Comparison of ENCODE assay signal across 25 mouse cellular contexts in genomic region chr5:66830206-66830605, GRCm38 (mm10).
DNase-seq lines count a peak whose midpoint lies in the region; ATAC-seq and TF ChIP-seq lines count a peak whose summit lies in the region.
"Had no signal": no experiment of that assay in that cellular context is flagged by ENCODE, and none has a peak within 500 bp of the region (broad histone marks: within the 10 kb centered on the region; RNA-seq: fewer than 3 reads in every experiment).

No protein-coding gene starts in this region.

- WGBS in limb, embryonic 13.5 days: 71% methylated on average over 10 of the region's 10 CpGs
- WGBS in limb, embryonic 10.5 days: 97% methylated on average over 10 of the region's 10 CpGs
- 97% methylated on average over 10 of the region's 10 CpGs for WGBS in forebrain, embryonic 11.5 days

- H3K4me3 ChIP-seq in gastrocnemius, adult 2 months: no peak overlapping the region
- H3K4me3 ChIP-seq in limb, embryonic 13.5 days: no peak overlapping the region
- H3K4me3 ChIP-seq in limb, embryonic 10.5 days: no peak overlapping the region
- no peak overlapping the region for H3K4me3 ChIP-seq in forebrain, embryonic 11.5 days (ENCODE audit: low read depth, low read length)
- H3K4me3 ChIP-seq: forebrain, embryonic 10.5 days; heart, embryonic 13.5 days had no signal

- H3K9me3 ChIP-seq in limb, embryonic 13.5 days: no peaks in the 10 kb centered on the region
- no peaks in the 10 kb centered on the region for H3K9me3 ChIP-seq in limb, embryonic 10.5 days (replicated peaks)
- H3K9me3 ChIP-seq in forebrain, embryonic 11.5 days (ENCODE audit: control insufficient read depth, low read length): no peaks in the 10 kb centered on the region
- H3K9me3 ChIP-seq: forebrain, embryonic 10.5 days; heart, embryonic 13.5 days had no signal

- peaks cover 23% of the 10 kb centered on the region; the same call in 1 of the 2 replicates for H3K4me1 ChIP-seq in limb, embryonic 13.5 days
- H3K4me1 ChIP-seq in limb, embryonic 10.5 days: peaks cover 5% of the 10 kb centered on the region; the same call in 1 of the 2 replicates
- no peaks in the 10 kb centered on the region for H3K4me1 ChIP-seq in forebrain, embryonic 11.5 days (replicated peaks; ENCODE audit: control insufficient read depth, insufficient read depth, low read length)
- H3K4me1 ChIP-seq: forebrain, embryonic 10.5 days; heart, embryonic 13.5 days had no signal

- no peaks in the 10 kb centered on the region for H3K36me3 ChIP-seq in limb, embryonic 13.5 days
- H3K36me3 ChIP-seq in limb, embryonic 10.5 days: no peaks in the 10 kb centered on the region
- no peaks in the 10 kb centered on the region for H3K36me3 ChIP-seq in forebrain, embryonic 11.5 days (ENCODE audit: control insufficient read depth, insufficient read depth, low read length)
- H3K36me3 ChIP-seq: forebrain, embryonic 10.5 days; G1E; heart, embryonic 13.5 days had no signal

- peaks cover 6% of the 10 kb centered on the region; the same call in 1 of the 2 replicates for H3K27me3 ChIP-seq in limb, embryonic 13.5 days
- H3K27me3 ChIP-seq in limb, embryonic 10.5 days (ENCODE audit: low read depth, poor library complexity, severe bottlenecking): no peaks in the 10 kb centered on the region
- no peaks in the 10 kb centered on the region for H3K27me3 ChIP-seq in forebrain, embryonic 11.5 days (ENCODE audit: control insufficient read depth, insufficient read depth, low read length)
- H3K27me3 ChIP-seq: Patski had no signal

- H3K4me2 ChIP-seq in limb, embryonic 13.5 days (replicated peaks): no peak overlapping the region
- no peak overlapping the region for H3K4me2 ChIP-seq in forebrain, embryonic 11.5 days (ENCODE audit: low read depth, low read length, severe bottlenecking)
- H3K4me2 ChIP-seq: heart, embryonic 13.5 days; hindbrain, embryonic 14.5 days had no signal

- peak; percentile 85 for ATAC-seq in limb, embryonic 13.5 days (ENCODE audit: low FRiP score, low read depth)
- no peak for ATAC-seq in forebrain, embryonic 11.5 days (replicated peaks; ENCODE audit: low FRiP score)
- ATAC-seq: forebrain, embryonic 14.5 days; hindbrain, postnatal 0 days; inflammation-experienced regulatory T-cells, adult 6 months; intestine, embryonic 16.5 days; Patski had no signal

- intact Hi-C loops in gastrocnemius, adult 2 months (cut with DNase I): no loop called here
- intact Hi-C loops in gastrocnemius, postnatal 36 days (cut with DNase I): no loop called here

- peak; percentile 71 for DNase-seq in gastrocnemius, adult 2 months
- no peak for DNase-seq in gastrocnemius, postnatal 36 days
- no peak for DNase-seq in limb, embryonic 10.5 days (ENCODE audit: low spot score)
- peak; percentile 63 for DNase-seq in skeletal muscle tissue, adult 2 months (ENCODE audit: low read depth, low spot score)
- no peak for DNase-seq in forebrain, embryonic 11.5 days (ENCODE audit: low spot score)
- DNase-seq: adrenal gland, postnatal 10 days; adrenal gland, postnatal 36 days; B cell, adult 2 months; cerebellum, adult 18-20 months; cerebellum, adult 9-10 months; cerebellum, postnatal 14 days; heart, adult 18-20 months; heart, postnatal 14 days; heart, postnatal 4 days; kidney, adult 18-20 months had no signal

- TF ChIP-seq CTCF in gastrocnemius, adult 2 months (IDR thresholded peaks at IDR 0.05): no peak

- H3K9ac ChIP-seq in limb, embryonic 13.5 days: no peak overlapping the region
- H3K9ac ChIP-seq in forebrain, embryonic 11.5 days (ENCODE audit: low read length): no peak overlapping the region
- H3K9ac ChIP-seq: heart, embryonic 13.5 days; hindbrain, embryonic 14.5 days had no signal

- H3K27ac ChIP-seq in gastrocnemius, adult 2 months: peak overlapping the region; percentile 20; the same call in 1 of the 2 replicates
- no peak overlapping the region for H3K27ac ChIP-seq in limb, embryonic 13.5 days
- H3K27ac ChIP-seq in limb, embryonic 10.5 days: no peak overlapping the region
- no peak overlapping the region for H3K27ac ChIP-seq in forebrain, embryonic 11.5 days (ENCODE audit: low read depth, low read length)
- H3K27ac ChIP-seq: forebrain, embryonic 10.5 days; heart, embryonic 13.5 days; hindbrain, embryonic 14.5 days; hindbrain, postnatal 0 days had no signal

Comparison
In these comparisons a context has a peak if more than half of its experiments do, and no peak if none do; other contexts are left out.
1. DNase-seq: peak in gastrocnemius, adult 2 months (single experiment) and skeletal muscle tissue, adult 2 months (single experiment); none in gastrocnemius, postnatal 36 days (0 of 2), limb, embryonic 10.5 days (single experiment) and forebrain, embryonic 11.5 days (single experiment).